Mouse (Mus musculus) urinary bladder, postnatal 14 days (tissue): Measurements from ENCODE around the gene Tspan17.
"Not testable (repeated sequence)": the region's sequence is repeated elsewhere in the genome, so short reads cannot be mapped to it uniquely, and the experiment has no call there.

Experiments
- DNase-seq: peaks from one replicate; pipeline ENCODE4 v3.0.0; 2021; ENCODE audit warnings: low spot score

The Tspan17 gene

DNA sequence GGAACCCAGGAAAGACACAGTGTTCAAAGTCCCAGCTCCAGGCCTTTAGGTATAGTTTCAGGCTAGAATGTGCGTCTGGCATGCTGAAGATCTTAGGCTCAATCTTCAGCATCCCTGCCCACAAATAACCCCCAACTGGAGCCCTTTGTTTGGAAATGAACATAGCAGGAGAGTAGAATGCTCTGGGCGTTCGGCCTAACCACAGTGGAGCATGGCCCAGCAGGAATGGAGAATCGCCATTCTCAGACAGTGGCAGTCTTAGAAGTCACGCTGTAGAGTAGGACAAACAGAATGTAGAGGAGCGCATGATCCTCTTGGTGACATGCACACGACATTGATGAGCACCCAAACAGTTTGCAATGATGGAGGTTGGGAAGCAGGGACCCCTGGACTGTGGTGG lies 28.3 kb upstream of the Tspan17 start:
- DNase-seq = no peak

DNA sequence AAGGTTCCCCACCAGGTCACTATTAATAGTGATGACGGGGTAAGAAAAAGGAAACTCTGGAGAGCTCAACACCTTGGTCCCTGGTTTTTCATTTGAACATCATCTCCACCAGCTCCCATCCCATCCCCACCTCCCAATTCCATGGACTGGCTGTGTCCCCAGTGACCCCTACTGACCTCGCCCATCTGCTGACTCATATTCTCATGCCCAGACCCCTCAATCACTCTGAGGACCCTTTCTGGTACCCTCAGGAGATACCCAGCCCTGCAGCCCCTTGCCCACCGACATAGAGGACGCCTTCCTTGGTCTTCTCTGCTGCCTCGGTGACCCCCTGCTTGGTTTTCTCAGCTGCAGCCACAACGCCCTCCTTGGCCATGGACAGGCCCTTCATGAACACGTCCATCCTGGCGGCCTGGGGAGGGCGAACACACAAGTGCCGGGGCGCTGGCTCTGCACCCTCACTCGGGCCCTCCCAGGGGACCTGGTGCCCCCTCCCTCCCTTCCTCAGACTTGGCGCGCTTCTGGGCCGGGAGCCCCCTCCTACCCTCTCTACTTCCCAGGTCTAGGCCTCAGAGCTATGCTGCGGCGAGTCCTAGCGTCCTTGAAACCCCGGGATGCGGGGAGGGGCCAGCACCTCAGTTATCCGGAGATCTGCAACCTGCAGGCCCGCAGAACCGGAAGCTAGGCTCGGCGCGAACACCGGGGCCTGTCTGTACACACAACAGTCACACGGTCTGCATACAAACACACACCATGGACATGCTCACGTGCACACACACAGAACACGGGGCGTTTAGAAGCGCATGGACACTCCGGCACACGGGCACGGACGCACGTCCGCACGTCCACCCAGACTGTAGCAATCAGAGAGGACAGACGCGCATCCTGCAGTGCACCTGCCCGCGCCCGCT lies 23.6 kb upstream of the Tspan17 start:
- no peak for DNase-seq

DNA sequence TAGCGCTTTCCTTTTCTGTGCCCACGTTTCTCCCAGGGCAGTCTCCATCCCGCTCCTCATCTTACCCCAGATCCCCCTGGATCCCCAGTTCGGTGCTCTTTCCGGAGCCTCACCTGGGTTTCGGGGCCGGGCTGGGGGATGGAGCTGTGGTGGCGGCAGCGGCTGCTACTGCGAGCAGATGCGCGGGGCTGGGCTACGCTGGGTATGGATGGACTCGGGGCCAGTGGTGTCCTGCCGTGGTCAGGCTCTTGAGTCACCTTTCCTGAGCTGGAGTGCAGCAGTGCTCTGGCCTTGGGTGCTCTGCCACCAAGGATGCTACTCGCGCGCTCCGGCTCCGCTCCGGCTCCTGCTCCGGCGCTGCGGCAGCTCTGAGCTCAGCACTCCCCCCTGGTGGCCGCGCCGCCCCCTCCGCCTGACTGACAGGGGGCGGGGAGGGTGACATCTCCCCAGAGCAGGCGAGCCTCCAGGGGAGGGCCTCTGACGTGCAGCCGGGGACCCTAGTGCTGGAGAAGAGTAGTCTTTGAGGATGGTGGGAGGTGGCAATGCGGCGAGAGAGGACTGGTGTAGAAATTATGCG lies 22.9 kb upstream of the Tspan17 start, which contains the start of gene Sncb:
Gene Sncb, minus strand, starts transcription at position 404 of the 577 bp plus-strand sequence.
- DNase-seq = peak; percentile 29

DNA sequence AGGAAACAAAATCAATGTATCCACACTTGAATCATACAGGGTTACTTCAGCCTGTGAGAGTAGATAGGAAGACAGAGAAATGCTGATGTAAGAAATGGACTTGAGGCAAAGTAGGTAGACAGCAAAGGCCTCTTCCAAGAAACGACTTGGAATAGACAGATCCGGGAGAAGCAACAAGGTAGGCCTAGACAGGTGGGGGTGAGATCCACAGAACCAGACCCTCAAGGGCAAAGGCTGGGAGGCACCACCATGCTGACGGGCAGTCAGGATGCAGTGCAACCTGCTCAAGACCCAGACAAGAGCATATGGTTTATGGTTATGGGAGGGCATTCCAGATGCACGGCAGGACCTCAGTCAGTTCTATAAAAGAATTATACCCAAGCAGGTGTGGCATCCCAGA lies 22.2 kb upstream of the Tspan17 start:
- DNase-seq = no peak

DNA sequence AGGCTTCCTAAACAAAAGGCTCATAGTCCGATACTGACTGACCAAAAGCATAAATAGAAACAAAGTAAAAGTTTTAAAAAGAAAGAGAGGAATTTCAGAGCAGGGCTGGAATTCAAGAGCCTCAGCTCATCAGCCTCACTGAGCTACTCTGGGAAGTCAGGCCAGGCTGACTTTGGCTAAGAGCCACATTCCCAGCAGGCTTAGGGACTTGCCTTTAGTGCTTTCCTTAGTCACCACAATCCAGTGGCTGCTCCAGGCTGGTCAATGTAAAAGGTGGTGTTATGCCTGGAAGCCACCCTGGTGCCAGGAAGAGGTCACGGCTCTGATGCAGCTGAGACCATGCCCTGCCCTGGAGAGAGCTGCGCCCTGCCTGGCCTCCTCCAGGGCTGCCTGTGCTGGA lies 8.6 kb upstream of the Tspan17 start:
- no peak for DNase-seq

GRCm38 (mm10) chr13:54781086-54781485 lies 8.1 kb upstream of the Tspan17 start:
- no peak for DNase-seq

GRCm38 (mm10) chr13:54783235-54783634 lies 5.9 kb upstream of the Tspan17 start:
- no peak for DNase-seq

DNA sequence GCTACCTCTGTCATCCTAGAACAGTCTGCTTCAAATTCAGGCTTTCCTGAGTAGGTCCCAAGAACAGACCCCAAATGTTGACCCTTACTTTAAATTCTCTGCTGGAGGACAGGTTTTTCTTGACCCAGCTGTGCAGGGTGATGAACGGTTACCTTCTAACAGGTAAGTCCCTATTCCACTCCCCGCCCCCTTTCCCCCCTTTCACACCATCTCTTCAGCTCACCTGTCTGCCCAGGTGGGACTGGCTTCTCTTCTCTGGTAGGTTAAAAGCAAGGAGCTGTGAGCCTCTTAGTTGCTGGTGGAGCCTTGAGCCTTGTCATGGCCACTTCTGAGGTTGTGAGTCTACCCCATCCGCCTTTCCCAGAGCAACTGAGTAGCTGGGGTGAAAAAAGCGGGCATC lies 5.5 kb upstream of the Tspan17 start, which contains the start of gene Eif4e1b:
Gene Eif4e1b, plus strand, starts transcription at position 301 of the 400 bp plus-strand sequence.
- no peak for DNase-seq

DNA sequence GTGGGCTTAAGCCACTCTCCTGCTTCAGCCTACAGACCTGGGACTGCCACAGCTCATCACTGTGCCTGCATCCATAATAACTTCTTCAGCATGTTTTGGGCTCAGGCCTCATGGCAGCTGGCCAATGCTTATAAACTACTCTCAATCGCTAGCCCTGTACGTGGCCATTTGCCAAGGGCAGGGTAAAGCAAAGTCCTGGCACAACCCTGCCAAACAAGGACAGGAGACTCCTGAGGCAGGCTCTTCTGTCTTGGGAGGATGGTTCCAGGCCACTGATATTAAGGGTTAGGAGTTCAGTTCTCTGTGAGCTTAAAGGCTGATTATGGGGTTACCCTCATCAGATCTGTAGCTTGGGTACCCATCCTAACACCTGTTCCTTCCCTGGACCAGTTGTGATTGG lies 1.6 kb upstream of the Tspan17 start:
- DNase-seq = not testable (repeated sequence)

GRCm38 (mm10) chr13:54789561-54790397 lies 602 bp downstream of the Tspan17 start:
- DNase-seq = peak; percentile 67

GRCm38 (mm10) chr13:54792259-54793230 lies 3.4 kb downstream of the Tspan17 start:
- peak; percentile 33 for DNase-seq

GRCm38 (mm10) chr13:54794002-54794577 lies 4.9 kb downstream of the Tspan17 start:
- no peak for DNase-seq

DNA sequence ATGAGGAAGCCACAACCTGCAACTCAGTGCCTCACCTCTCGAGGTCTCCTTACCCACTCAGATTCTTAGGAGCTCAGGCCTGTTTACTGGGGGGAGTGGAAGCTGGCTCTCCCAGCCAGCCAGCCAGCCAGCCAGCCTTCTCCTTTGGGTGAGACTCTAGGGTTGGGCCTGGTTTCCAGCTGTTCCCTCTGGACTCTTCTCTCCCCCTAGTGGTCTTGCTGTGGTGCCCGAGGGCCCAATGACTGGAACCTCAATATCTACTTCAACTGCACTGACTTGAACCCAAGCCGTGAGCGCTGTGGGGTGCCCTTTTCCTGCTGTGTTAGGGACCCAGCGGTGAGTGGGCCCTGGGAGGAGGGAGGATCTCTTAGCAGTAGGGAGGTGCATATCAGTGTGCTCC lies 5.7 kb downstream of the Tspan17 start:
- DNase-seq = no peak

- peak; percentile 23 for DNase-seq
Measured at GRCm38 (mm10) chr13:54797356-54797755, 8.2 kb downstream of the Tspan17 start.

DNA sequence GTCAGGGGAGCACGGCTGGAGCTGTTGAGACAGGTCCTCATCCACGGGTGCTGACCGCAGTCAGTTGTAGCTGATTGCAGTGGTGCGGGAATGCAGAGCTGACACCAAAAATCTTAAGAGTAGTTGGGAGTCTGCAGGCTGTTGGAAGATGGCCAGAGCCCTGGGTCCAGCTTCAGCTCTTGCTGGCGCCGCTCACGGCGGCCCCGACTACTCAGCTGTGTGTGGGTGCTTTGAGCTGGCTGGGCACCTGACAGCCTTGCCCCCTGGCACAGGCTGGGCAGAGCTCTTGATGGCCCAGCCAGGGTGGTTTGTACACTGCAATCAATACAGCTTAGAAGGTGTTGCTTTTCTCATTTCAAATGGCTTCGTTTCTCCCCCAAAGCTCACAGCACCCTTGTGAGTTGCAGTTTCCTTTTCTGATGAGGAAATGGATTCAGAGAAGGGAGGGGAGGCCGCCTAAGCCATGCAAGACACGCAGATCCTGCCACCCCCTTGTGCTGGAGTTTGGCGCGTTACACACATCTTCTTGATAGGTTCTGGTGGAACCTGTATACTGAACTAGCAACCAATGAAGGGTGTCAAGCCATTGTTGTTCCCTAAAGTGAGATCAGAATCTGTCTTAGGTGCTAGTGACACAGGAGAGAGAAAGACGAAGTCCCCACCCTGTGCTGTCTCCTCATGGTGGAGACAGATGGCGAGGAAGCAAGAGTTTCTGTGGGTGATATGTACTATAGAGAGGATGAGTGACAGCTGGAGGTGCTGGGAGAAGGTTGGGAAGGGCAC lies 8.9 kb downstream of the Tspan17 start:
- DNase-seq = no peak

- DNase-seq = no peak
Measured at GRCm38 (mm10) chr13:54798740-54799139, 9.6 kb downstream of the Tspan17 start.

DNA sequence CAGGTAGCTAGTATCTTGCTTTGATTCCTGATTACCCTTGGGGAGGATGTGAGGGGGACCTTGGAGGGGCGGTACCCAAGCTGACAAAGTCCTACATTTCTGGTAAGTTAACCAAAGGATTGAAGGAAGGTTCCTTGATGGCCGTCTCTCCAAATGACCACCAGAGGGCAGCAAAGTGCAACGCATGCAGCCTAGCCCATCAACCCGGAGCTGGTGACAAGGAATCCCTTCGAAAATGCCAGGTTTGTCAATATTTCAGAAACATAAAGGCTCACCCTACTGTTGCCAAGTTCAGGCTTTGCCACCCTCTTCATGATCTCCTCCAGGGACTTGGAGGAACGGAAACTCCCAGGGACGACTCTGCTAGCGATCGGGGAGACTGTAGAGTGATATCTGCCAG lies 10.5 kb downstream of the Tspan17 start:
- DNase-seq = peak; percentile 78

- no peak for DNase-seq
Measured at GRCm38 (mm10) chr13:54800206-54800605, 11.0 kb downstream of the Tspan17 start.

GRCm38 (mm10) chr13:54803010-54803409 lies 13.8 kb downstream of the Tspan17 start:
- no peak for DNase-seq
